Mouse (Mus musculus) T-helper 2 cell (primary cell): ENCODE measurements at regions not wholly inside any gene's neighbourhood (a gene's known extent, or its start where the extent isn't known, plus 50 kb on each side); places are given as distances from the start of the nearest gene placed in this dataset.

ENCODE experiments used
- in situ Hi-C: fragments of 300-600 bp; cut with MboI, MseI; formaldehyde crosslinking; loops from one replicate; pipeline ENCODE4 v1.15.1; 2025; ENCODE audit warnings: high pct_unique_total_duplicates

GRCm38 (mm10) chr13:110667276-110667956 lies 272.6 kb downstream of the Plk2 start:
- in situ Hi-C loops = no loop called here

GRCm38 (mm10) chr13:110673536-110673935 lies 278.7 kb downstream of the Plk2 start:
- in situ Hi-C loops = no loop called here

- in situ Hi-C loops = no loop called here
Observed at GRCm38 (mm10) chr13:110683259-110684041, 288.6 kb downstream of the Plk2 start.

GRCm38 (mm10) chr13:110688796-110689195 lies 293.9 kb downstream of the Plk2 start:
- in situ Hi-C loops = no loop called here

- in situ Hi-C loops = no loop called here
Observed at GRCm38 (mm10) chr13:110690501-110691255, 295.8 kb downstream of the Plk2 start.

GRCm38 (mm10) chr13:110692696-110693095 lies 297.9 kb downstream of the Plk2 start:
- in situ Hi-C loops = no loop called here

- in situ Hi-C loops = no loop called here
Observed at GRCm38 (mm10) chr13:110694876-110695275, 300.0 kb downstream of the Plk2 start.

GRCm38 (mm10) chr13:110696549-110696948 lies 301.7 kb downstream of the Plk2 start:
- in situ Hi-C loops = no loop called here

- in situ Hi-C loops = no loop called here
Observed at GRCm38 (mm10) chr13:110704261-110704660, 309.4 kb downstream of the Plk2 start.

GRCm38 (mm10) chr13:110710847-110711246 lies 316.0 kb downstream of the Plk2 start:
- in situ Hi-C loops = no loop called here

GRCm38 (mm10) chr13:110712527-110712926 lies 317.7 kb downstream of the Plk2 start:
- in situ Hi-C loops = no loop called here

GRCm38 (mm10) chr13:110722170-110722569 lies 327.3 kb downstream of the Plk2 start:
- in situ Hi-C loops = no loop called here

GRCm38 (mm10) chr13:110722752-110723151 lies 327.9 kb downstream of the Plk2 start:
- in situ Hi-C loops = no loop called here

GRCm38 (mm10) chr13:110724836-110725235 lies 330.0 kb downstream of the Plk2 start:
- in situ Hi-C loops = no loop called here

GRCm38 (mm10) chr13:110725821-110726220 lies 331.0 kb downstream of the Plk2 start:
- in situ Hi-C loops = no loop called here

- in situ Hi-C loops = no loop called here
Observed at GRCm38 (mm10) chr13:110735511-110735910, 340.7 kb downstream of the Plk2 start.

GRCm38 (mm10) chr13:110741576-110742206 lies 346.8 kb downstream of the Plk2 start:
- in situ Hi-C loops = no loop called here

GRCm38 (mm10) chr13:110747223-110747868 lies 352.5 kb downstream of the Plk2 start:
- in situ Hi-C loops = no loop called here

- in situ Hi-C loops = no loop called here
Observed at GRCm38 (mm10) chr13:110752746-110753145, 357.9 kb downstream of the Plk2 start.

- in situ Hi-C loops = no loop called here
Observed at GRCm38 (mm10) chr13:110754548-110754947, 359.7 kb downstream of the Plk2 start.

GRCm38 (mm10) chr13:110756877-110757276 lies 362.0 kb downstream of the Plk2 start:
- in situ Hi-C loops = no loop called here
